Mouse (Mus musculus) liver, embryonic 13.5 days (tissue): ENCODE results near the gene Hcfc1r1. TPM values are rescaled to one million over a fixed set of nuclear protein-coding genes. Genes with fewer than 3 reads are reported as not detected.

Source experiments
- ATAC-seq: fragments of 200-750 bp; cut with Nextera tagmentation; 2 replicates; pipeline ENCODE4 v1.8.0; 2017; ENCODE audit warnings: low read depth, mild to moderate bottlenecking, moderate number of reproducible peaks, moderate library complexity
- DNase-seq: peaks from one replicate; pipeline ENCODE4 v3.0.0; 2022
- H3K27ac ChIP-seq: fragments of 300-500 bp; sonication (generic); 2 replicates; pipeline ENCODE4 v1.5.1; 2015; ENCODE audit warnings: moderate library complexity, mild to moderate bottlenecking, inconsistent platforms
- H3K27me3 ChIP-seq: fragments of 300-500 bp; sonication (generic); 2 replicates; pipeline ENCODE4 v1.6.1; 2015; ENCODE audit warnings: mild to moderate bottlenecking, inconsistent platforms
- H3K36me3 ChIP-seq: fragments of 300-500 bp; sonication (generic); 2 replicates; pipeline ENCODE4 v1.6.1; 2015; ENCODE audit warnings: mild to moderate bottlenecking, inconsistent platforms
- H3K4me1 ChIP-seq: fragments of 300-500 bp; sonication (generic); replicated peaks from 2 replicates; pipeline ENCODE4 v1.6.1; 2015; ENCODE audit warnings: inconsistent platforms
- H3K4me2 ChIP-seq: fragments of 300-500 bp; sonication (generic); 2 replicates; pipeline ENCODE4 v1.6.1; 2015; ENCODE audit warnings: inconsistent platforms, mild to moderate bottlenecking, moderate library complexity
- H3K4me3 ChIP-seq: fragments of 300-500 bp; sonication (generic); replicated peaks from 2 replicates; pipeline ENCODE4 v1.5.1; 2015; ENCODE audit warnings: mild to moderate bottlenecking, inconsistent platforms
- H3K9ac ChIP-seq: fragments of 300-500 bp; sonication (generic); 2 replicates; pipeline ENCODE4 v1.6.1; 2015; ENCODE audit warnings: mild to moderate bottlenecking, inconsistent platforms
- H3K9me3 ChIP-seq: fragments of 300-500 bp; sonication (generic); replicated peaks from 2 replicates; pipeline ENCODE4 v1.6.1; 2016; ENCODE audit warnings: inconsistent platforms
- WGBS: fragments of 180-500 bp; shearing (Covaris S2); methylation state at CpG from one replicate; pipeline ENCODE4 v1.1.7; 2015; ENCODE audit not compliant: insufficient replicate concordance; 5-methylcytosine and 5-hydroxymethylcytosine counted together
- polyA plus RNA-seq: library from polyadenylated mRNA; unstranded; fragments of >200 nt; fragmentation: Nextera tagmentation; extraction: Ambion mirVana; gene quantifications from 2 replicates; pipeline ENCODE4 v1.2.1, GENCODE M21; 2015

Hcfc1r1 gene
- polyA plus RNA-seq, 1 experiment from 2014 or later, result 21.9 TPM

DNA sequence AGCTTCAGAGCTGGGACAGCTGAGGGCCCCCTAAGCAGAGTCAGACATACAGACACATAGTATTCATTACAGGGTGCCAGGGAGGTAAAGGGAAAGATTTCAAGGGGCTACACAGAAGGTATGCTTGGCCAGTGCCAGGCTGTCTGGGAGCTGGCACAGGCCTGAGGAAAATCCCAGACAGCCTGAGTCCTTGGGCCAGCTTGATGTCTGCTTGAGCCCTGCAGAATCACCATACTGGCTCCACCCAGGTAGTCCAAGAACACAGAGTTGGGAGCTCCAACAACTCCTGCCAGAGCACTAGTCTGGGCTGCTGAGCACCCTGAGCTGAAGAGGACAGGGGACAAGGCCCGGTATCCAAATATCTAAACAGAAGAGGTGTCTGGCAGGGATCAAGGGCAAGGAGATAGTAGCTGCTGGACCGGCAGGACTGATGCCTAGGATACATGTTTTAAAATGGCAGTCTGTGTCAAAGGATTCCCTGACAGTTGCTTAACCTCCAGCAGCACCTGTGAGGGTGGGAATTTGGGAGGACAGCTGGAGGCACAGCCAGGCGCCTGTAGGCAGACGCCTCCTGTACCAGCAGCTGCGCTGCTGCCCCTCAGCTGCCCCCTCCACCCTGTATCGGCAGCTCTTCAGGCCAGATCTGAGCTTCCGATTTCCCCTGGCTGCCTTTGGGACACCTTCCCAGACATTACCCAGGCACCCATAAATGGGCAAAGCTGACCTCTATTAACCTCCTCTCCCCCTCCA is 49.2 kb downstream of the Hcfc1r1 start, which contains the start of gene 1520401A03Rik:
Gene 1520401A03Rik, minus strand, starts transcription at position 408 of the 750 bp plus-strand sequence.
- no peak within 1 kb of the TSS for H3K9ac ChIP-seq
- H3K4me2 ChIP-seq, result no peak within 1 kb of the TSS
- H3K27ac ChIP-seq, result no peak within 1 kb of the TSS
- 73% methylated on average over 7 of the region's 7 CpGs for WGBS
- ATAC-seq (no peak), DNase-seq (no peak)
- peaks cover 25% of the 10 kb centered on the region for H3K4me1 ChIP-seq
- peaks cover 10% of the 10 kb centered on the region; the same call in 1 of the 2 replicates for H3K27me3 ChIP-seq
- H3K36me3 ChIP-seq, result no peaks in the 10 kb centered on the region
- H3K4me3 ChIP-seq, result no peak within 1 kb of the TSS
- H3K9me3 ChIP-seq, result no peaks in the 10 kb centered on the region

Other genes with a start within 250 kb of the Hcfc1r1 start
- not detected in 2 replicates for gene Vmn2r117, start 193.9 kb upstream of the Hcfc1r1 start, polyA plus RNA-seq
- gene Zfp213, start 109.4 kb upstream of the Hcfc1r1 start, polyA plus RNA-seq, result 5.5 and 6.5 TPM in 2 replicates
- gene Zfp13, start 74.1 kb upstream of the Hcfc1r1 start, polyA plus RNA-seq, result 1.2 and 1.6 TPM in 2 replicates
- gene Zscan10, start 72.7 kb upstream of the Hcfc1r1 start, polyA plus RNA-seq, result not detected in 2 replicates
- gene Mmp25, start 28.3 kb upstream of the Hcfc1r1 start, polyA plus RNA-seq, result 0.14 and 0.15 TPM in 2 replicates
- 0.10 and 0.14 TPM in 2 replicates for gene Bicdl2, start 13.1 kb upstream of the Hcfc1r1 start, polyA plus RNA-seq
- gene Thoc6, start 286 bp downstream of the Hcfc1r1 start, polyA plus RNA-seq, result 27.6 and 27.8 TPM in 2 replicates
- 6.2 and 6.7 TPM in 2 replicates for gene Tnfrsf12a, start 3.9 kb downstream of the Hcfc1r1 start, polyA plus RNA-seq
- gene Cldn6, start 5.7 kb downstream of the Hcfc1r1 start, polyA plus RNA-seq, result 0.68 and 1.3 TPM in 2 replicates
- gene Cldn9, start 10.4 kb downstream of the Hcfc1r1 start, polyA plus RNA-seq, result not detected in 2 replicates
- 0.05 TPM in 1 of 2 replicates, not detected in the other for gene 1520401A03Rik, start 49.2 kb downstream of the Hcfc1r1 start, polyA plus RNA-seq
- 26.6 and 27.8 TPM in 2 replicates for gene Pkmyt1, start 52.7 kb downstream of the Hcfc1r1 start, polyA plus RNA-seq
- gene Paqr4, start 67.3 kb downstream of the Hcfc1r1 start, polyA plus RNA-seq, result 7.8 and 7.9 TPM in 2 replicates
- gene Kremen2, start 72.2 kb downstream of the Hcfc1r1 start, polyA plus RNA-seq, result 0.10 and 0.17 TPM in 2 replicates
- 12.6 and 13.0 TPM in 2 replicates for gene Flywch1, start 98.0 kb downstream of the Hcfc1r1 start, polyA plus RNA-seq
- gene Flywch2, start 112.5 kb downstream of the Hcfc1r1 start, polyA plus RNA-seq, result 1.3 and 1.4 TPM in 2 replicates
- 228 and 235 TPM in 2 replicates for gene Srrm2, start 116.9 kb downstream of the Hcfc1r1 start, polyA plus RNA-seq
- gene Elob, start 155.5 kb downstream of the Hcfc1r1 start, polyA plus RNA-seq, result 535 and 572 TPM in 2 replicates
- gene Prss33, start 162.5 kb downstream of the Hcfc1r1 start, polyA plus RNA-seq, result not detected in 2 replicates
- gene Prss32, start 170.3 kb downstream of the Hcfc1r1 start, polyA plus RNA-seq, result not detected in 2 replicates
- gene Prss41, start 170.6 kb downstream of the Hcfc1r1 start, polyA plus RNA-seq, result 0.09 and 0.22 TPM in 2 replicates
- gene Prss21, start 194.5 kb downstream of the Hcfc1r1 start, polyA plus RNA-seq, result not detected in 2 replicates
- not detected in 2 replicates for gene Dcpp1, start 207.3 kb downstream of the Hcfc1r1 start, polyA plus RNA-seq
- gene Dcpp2, start 207.3 kb downstream of the Hcfc1r1 start, polyA plus RNA-seq, result not detected in 2 replicates
- not detected in 2 replicates for gene Dcpp3, start 243.9 kb downstream of the Hcfc1r1 start, polyA plus RNA-seq